Mouse (Mus musculus) heart, adult 2 months (tissue): ENCODE measurements around the gene Atp6v1g2.

Experiments used
- CTCF ChIP-seq: fragments of 200-600 bp; IDR thresholded peaks from 2 replicates; pipeline ENCODE4 v1.8.1; 2022; ENCODE audit warnings: antibody characterized with exemption, mild to moderate bottlenecking, moderate library complexity
- EP300 ChIP-seq: fragments of 200-500 bp; IDR thresholded peaks from 2 replicates; pipeline ENCODE4 v1.6.1; 2011; ENCODE audit warnings: low read depth, low read length, control low read depth; ENCODE audit not compliant: insufficient read depth
- POLR2A ChIP-seq: fragments of 200-500 bp; IDR thresholded peaks from 2 replicates; pipeline ENCODE4 v1.6.1; 2011; ENCODE audit warnings: mild to moderate bottlenecking, low read depth, low read length, control low read depth; ENCODE audit not compliant: insufficient read depth

DNA sequence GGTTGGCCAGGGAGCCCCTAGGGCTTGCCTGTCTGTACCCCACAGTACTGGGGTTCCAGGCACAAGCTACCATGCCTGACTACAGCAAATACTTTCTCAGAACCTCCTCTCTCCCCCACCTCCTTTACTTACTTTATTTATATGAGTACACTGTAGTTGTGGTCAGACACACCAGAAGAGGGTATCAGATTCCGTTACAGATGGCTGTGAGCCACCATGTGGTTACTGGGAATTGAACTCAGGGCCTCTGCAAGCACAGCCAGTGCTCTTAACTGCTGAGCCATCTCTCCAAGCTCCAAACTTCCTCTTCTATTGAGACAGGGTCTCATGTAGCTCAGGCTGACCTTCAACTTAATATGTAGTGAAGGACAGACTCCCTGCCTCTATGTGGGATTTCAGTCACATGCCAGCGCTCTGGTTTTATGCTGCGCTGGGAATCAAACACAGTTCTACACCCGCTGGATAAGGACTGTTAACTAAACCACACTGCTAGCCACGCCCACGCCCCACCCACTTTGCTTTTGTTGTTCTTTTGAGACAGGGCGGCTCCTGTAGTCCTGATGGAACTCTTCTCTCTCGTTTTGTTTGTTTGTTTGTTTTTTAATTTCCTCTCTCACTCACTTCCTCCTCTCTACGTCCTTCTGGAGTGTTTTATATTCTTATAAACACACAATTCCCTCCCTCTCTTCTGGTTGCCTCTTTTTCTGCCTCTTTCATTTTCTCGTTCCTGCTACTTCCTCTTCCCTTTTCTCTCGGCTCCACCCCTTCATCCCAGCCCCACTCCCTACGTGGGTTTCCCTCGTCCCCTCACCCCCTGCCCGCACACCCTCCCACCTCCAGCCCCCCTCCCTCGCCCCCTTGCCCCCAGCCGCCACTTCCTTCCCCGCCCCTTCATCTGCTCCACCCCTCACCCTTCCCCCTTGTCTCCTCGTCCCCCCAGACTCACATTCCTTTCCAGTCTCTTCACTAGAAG lies 47.5 kb upstream of the Atp6v1g2 start:
- no peak for TF ChIP-seq CTCF
- peak; percentile 53; the same call in 1 of the 2 replicates for TF ChIP-seq POLR2A
- no peak for TF ChIP-seq EP300
